Mouse (Mus musculus) layer of hippocampus, adult 18-20 months (tissue): Measurements from ENCODE around the gene Bcam. TPM values are rescaled to one million over a fixed set of nuclear protein-coding genes. Genes with fewer than 3 reads are reported as not detected.

ENCODE experiments used
- DNase-seq, 2 experiments: peaks; one replicate each; pipeline ENCODE4 v3.0.0; 2022; ENCODE audit warnings: low spot score in 2 of 2
- total RNA-seq, 2 experiments: library from RNA; stranded (reverse); gene quantifications; 2 replicates each; pipeline ENCODE4 v1.2.3; 2021

Gene Bcam
- total RNA-seq, 2 experiments from 2014 or later = 12.4 to 12.9 TPM

DNA sequence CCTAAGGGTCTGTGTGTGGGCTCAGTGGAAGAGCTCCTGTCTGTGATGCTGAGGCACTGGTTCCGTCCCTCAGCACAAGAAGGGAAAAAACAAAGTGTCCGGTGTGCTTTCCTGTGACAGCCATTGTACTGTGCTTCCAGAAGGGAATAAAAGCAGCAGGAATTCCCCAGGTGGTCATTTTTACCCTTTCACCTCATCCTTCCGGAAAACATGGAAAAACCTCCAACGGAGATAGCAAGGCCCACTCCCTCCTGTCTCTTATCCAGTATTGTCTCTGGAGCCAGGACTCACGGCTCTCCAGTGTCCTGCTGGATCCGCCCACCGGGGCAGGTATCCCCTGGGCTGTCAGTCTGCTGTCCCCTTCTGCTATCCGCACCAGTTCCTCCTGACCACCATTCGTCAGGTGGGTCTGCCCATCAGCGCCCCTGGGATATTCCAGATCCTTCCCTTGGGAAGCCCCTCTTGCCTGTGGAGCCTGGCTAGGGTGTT lies 36.6 kb downstream of the Bcam start:
- no peak for DNase-seq

GRCm38 (mm10) chr7:19726541-19726940 lies 44.3 kb downstream of the Bcam start:
- DNase-seq = no peak

GRCm38 (mm10) chr7:19724167-19724566 lies 46.6 kb downstream of the Bcam start:
- DNase-seq = no peak

GRCm38 (mm10) chr7:19722754-19723195 lies 48.0 kb downstream of the Bcam start:
- no peak for DNase-seq

DNA sequence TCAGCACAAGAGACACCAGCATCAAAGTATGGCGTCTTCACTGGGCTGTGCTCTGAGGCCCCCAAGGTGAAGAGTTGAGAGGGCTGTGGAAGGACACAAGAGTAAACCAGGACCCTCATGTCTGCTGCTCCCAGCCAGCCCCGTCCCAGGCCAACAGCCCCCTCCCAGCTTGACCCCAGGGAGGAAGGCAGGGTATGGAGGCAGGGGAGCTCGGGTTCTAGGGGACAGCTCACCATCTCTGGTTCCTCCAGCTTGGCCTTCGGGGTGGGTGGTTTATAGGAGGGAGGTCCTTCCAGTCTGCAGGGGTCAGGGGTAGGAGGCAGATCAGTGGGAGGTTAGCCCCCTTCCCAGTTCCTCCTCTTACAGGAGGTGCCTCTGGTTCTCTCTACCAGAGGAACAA lies 51.6 kb downstream of the Bcam start:
- no peak for DNase-seq

DNA sequence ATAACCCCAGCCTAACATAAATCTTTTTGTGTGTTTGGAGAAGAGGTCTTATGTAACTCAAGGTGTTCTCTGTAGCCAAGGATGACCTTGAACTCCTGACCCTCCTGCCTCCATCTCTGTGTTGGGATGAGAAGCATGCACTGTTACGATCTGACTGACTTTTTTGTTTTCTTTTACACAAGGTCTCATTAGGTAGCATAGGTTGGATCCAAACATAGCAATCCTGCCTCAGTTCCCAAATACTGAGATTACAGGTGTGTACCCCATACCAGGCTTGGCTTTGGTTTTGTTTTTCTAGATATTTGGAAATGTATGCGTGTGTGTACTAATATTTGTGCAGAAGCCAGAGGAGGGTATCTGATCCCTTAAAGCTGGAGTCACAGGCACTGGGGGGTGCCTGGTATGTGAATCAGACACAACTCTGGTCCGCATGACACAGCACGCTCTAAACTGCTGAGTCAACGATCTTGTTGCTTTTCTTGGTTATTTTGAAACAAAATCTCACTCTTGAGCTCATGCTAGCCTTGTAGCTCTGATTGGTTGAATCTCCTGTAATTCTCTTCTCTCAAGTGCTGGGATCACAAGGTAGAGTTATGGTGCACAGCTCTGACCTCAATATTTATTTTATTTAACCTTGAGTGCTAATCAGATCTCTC lies 52.4 kb downstream of the Bcam start:
- no peak for DNase-seq

DNA sequence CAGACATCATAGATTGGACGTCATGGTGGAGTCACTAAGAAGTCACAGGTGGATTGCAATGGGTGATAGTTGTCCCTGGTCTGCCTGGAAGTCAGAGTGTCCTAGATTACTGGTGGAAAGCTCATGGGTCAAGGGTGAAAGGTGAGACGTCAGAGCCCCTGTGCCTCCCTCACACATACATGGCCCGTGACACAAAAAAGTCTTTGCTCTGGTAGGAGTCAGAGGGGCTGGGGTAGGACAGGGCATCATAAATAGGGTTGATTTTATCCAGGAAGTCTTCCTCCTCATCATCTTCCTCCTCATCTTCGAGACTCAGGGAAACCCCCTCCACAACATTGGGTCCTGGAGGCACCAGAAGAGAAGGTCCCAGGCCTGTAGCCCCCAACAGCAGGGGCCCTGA lies 53.5 kb downstream of the Bcam start:
- no peak for DNase-seq

GRCm38 (mm10) chr7:19716822-19717221 lies 54.0 kb downstream of the Bcam start:
- DNase-seq = no peak

DNA sequence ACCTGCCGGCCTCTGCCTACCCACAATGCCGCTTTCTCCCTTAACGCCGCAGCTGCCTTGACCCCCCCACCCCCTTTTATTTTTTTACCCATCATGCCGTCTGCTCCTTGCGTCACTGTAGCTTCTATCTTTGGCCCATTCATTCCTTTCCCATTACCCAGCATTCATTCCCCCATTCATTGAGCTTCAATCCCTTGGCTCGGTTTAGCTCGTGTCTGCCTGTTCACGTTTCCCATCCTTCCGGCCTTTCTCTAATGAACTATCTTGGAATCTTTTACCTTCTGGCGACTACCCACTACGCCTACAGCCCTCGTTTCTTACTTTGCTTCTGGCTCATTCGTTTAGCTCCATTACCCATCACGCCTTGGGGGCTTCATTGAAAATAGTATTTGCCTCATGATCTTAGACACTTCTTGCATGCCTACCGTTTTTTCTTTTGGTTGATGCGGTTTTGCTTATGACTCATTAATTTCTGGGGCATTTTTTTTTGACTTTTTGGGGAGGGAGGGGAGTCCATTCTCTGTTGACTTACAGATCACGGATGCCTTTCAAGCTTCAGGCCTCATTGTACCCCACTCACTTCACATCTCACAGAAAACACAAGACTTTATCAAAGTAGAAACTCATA lies 54.6 kb downstream of the Bcam start:
- DNase-seq = no peak

GRCm38 (mm10) chr7:19715239-19716054 lies 55.4 kb downstream of the Bcam start, which contains the start of gene Tomm40:
TSS of gene Tomm40 (minus strand) at chr7:19715438.
- DNase-seq = peak; percentile 100

- no peak for DNase-seq
Measured at GRCm38 (mm10) chr7:19714836-19715235, 56.0 kb downstream of the Bcam start.

- no peak for DNase-seq
Measured at GRCm38 (mm10) chr7:19713598-19713997, 57.2 kb downstream of the Bcam start.

DNA sequence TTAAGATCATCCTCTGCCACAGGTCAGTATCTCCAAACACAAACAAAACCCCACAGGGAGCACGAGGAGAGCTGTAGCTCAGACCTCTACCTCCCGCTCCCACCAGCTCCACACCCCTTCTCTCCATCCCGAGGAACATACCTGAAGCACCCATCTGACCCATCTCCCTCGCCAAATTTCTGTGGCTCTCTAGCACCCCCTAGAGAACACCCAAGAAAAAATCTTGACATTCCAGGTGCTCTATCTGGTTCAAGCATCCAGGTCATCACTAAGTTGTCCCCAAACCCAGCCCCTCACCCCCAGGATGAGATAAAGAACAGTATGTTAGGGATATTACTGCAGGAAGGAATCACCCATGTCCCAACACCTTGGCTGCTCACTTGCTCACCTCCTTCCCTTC lies 57.6 kb downstream of the Bcam start:
- no peak for DNase-seq

DNA sequence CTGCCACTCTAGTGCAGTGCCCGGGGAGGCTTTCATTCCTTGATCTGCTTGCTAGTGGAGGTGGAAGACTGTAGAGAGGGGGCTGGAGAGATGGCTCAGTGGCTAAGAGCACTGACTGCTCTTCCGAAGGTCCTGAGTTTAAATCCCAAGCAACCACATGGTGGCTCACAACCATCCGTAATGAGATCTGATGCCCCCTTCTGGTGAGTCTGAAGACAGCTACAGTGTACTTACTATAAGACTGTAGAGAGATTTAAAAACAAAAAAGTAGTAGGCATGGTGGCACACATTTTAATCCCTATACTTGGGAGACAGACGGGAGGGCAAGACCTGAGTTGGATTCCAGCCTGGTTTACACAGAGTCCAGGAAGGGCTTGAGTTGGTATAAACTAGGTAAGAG lies 58.4 kb downstream of the Bcam start:
- DNase-seq = no peak

DNA sequence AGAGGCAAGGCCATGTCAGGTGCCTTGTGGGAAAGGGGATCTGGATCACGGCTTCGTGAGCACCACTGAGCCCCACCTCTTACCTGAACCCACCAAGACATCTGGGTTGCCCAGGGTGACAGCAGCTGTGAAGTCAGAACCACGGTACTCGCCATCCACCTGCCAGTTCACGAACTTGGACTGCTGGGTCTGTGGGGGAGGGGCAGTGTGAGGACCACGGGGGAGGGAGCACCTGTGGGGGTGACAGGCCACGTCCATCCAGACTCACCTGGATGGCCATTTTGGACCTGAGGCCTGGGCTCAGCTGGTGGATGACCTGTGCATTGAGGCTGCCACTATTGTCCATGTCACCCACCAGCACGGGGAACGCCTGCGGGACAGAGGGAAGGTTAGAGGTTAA lies 60.2 kb downstream of the Bcam start:
- no peak for DNase-seq

Other genes with a start within 250 kb of the Bcam start
- gene Ppp1r37, start 207.9 kb downstream of the Bcam start, total RNA-seq = 100 to 1,000 TPM; 122 to 129 TPM
- under 1 TPM; 0.74 to 0.89 TPM for gene Zfp296, start 193.7 kb downstream of the Bcam start, total RNA-seq
- gene Gemin7, start 193.4 kb downstream of the Bcam start, total RNA-seq = 10 to 100 TPM; 44.4 to 45.6 TPM
- gene Clasrp, start 166.5 kb downstream of the Bcam start, total RNA-seq = 10 to 100 TPM; 79.5 to 81.8 TPM
- 1 to 10 TPM; 9.1 to 9.7 TPM for gene Relb, start 141.6 kb downstream of the Bcam start, total RNA-seq
- 100 to 1,000 TPM; 133 to 143 TPM for gene Clptm1, start 106.0 kb downstream of the Bcam start, total RNA-seq
- not detected for gene Apoc2, start 93.1 kb downstream of the Bcam start, total RNA-seq
- not detected for gene Gm44805, start 89.6 kb downstream of the Bcam start, total RNA-seq
- gene Apoc4, start 89.5 kb downstream of the Bcam start, total RNA-seq = not detected
- gene Apoc1, start 78.4 kb downstream of the Bcam start, total RNA-seq = 1 to 10 TPM; 5.8 to 8.7 TPM
- gene Apoe, start 71.8 kb downstream of the Bcam start, total RNA-seq = 1,000 to 10,000 TPM; 2,690 to 2,764 TPM
- gene Tomm40, start 55.6 kb downstream of the Bcam start, total RNA-seq = 100 to 1,000 TPM; 110 to 114 TPM
- 1 to 10 TPM; 5.0 to 5.1 TPM for gene Nectin2, start 20.5 kb downstream of the Bcam start, total RNA-seq
- gene Cblc, start 25.8 kb upstream of the Bcam start, total RNA-seq = not detected
- 1 to 10 TPM in 1 of 2 experiments, under 1 TPM in 1; 0.27 to 1.1 TPM for gene Bcl3, start 51.8 kb upstream of the Bcam start, total RNA-seq
- 1 to 10 TPM; 1.2 to 2.3 TPM for gene Gm19345, start 81.0 kb upstream of the Bcam start, total RNA-seq
- not detected for gene Ceacam16, start 90.3 kb upstream of the Bcam start, total RNA-seq
- not detected for gene Ceacam19, start 116.9 kb upstream of the Bcam start, total RNA-seq
- 10 to 100 TPM; 12.4 to 12.8 TPM for gene Pvr, start 150.1 kb upstream of the Bcam start, total RNA-seq
- not detected for gene Igsf23, start 179.7 kb upstream of the Bcam start, total RNA-seq
- not detected for gene Ceacam20, start 194.4 kb upstream of the Bcam start, total RNA-seq
- gene Nlrp9b, start 220.4 kb upstream of the Bcam start, total RNA-seq = not detected